Mouse (Mus musculus) olfactory bulb, adult 2 months (tissue): ENCODE results near the gene Tacr2. TPM values are rescaled to one million over a fixed set of nuclear protein-coding genes. Genes with fewer than 3 reads are reported as not detected.

Source experiments
- H3K27ac ChIP-seq: fragments of 200-500 bp; 2 replicates; pipeline ENCODE4 v1.5.1; 2012; ENCODE audit warnings: low read depth, low read length; ENCODE audit not compliant: insufficient read depth
- H3K4me1 ChIP-seq: fragments of 200-500 bp; 2 replicates; pipeline ENCODE4 v1.6.1; 2012; ENCODE audit warnings: low read length; ENCODE audit not compliant: control insufficient read depth, insufficient read depth
- H3K4me3 ChIP-seq: fragments of 200-500 bp; 2 replicates; pipeline ENCODE4 v1.5.1; 2012; ENCODE audit warnings: mild to moderate bottlenecking, low read depth, low read length, moderate library complexity; ENCODE audit not compliant: insufficient read depth
- CTCF ChIP-seq: fragments of 200-500 bp; IDR thresholded peaks from 2 replicates; pipeline ENCODE4 v1.5.1; 2012; ENCODE audit warnings: low read depth, mild to moderate bottlenecking, low read length, moderate library complexity; ENCODE audit not compliant: insufficient read depth
- POLR2A ChIP-seq: fragments of 200-500 bp; IDR thresholded peaks from 2 replicates; pipeline ENCODE4 v1.6.1; 2012; ENCODE audit warnings: mild to moderate bottlenecking, low read depth, low read length, moderate library complexity; ENCODE audit not compliant: insufficient read depth
- WGBS: fragments of 180-500 bp; shearing (Covaris S2); methylation state at CpG from one replicate; pipeline ENCODE4 v1.1.7; 2018; 5-methylcytosine and 5-hydroxymethylcytosine counted together
- polyA plus RNA-seq: library from polyadenylated mRNA; stranded (reverse); fragments of >200 nt; gene quantifications from 2 replicates; pipeline ENCODE4 v1.2.4, GENCODE M21; 2012; ENCODE audit warnings: low replicate concordance; ENCODE audit not compliant: missing spikeins, insufficient read depth, insufficient read length

Gene Tacr2
- polyA plus RNA-seq, 1 experiment: not detected

GRCm38 (mm10) chr10:62231811-62232210 is 20.4 kb upstream of the Tacr2 start:
- Histone ChIP-seq H3K4me1 (peaks cover 20% of the 10 kb centered on the region), H3K27ac (no peak overlapping the region), H3K4me3 (no peak overlapping the region)
- TF ChIP-seq POLR2A: no peak
- no peak for TF ChIP-seq CTCF
- WGBS: 91% methylated on average over 3 of the region's 3 CpGs

GRCm38 (mm10) chr10:62236165-62236564 is 16.1 kb upstream of the Tacr2 start:
- peaks cover 8% of the 10 kb centered on the region; the same call in 1 of the 2 replicates for H3K4me1 ChIP-seq
- no peak overlapping the region for H3K27ac ChIP-seq
- H3K4me3 ChIP-seq: no peak overlapping the region
- TF ChIP-seq POLR2A (no peak), CTCF (no peak)
- 90% methylated on average over 6 of the region's 6 CpGs for WGBS

- WGBS: 86% methylated on average over 10 of the region's 10 CpGs
- no peak overlapping the region for H3K4me3 ChIP-seq
- no peak overlapping the region for H3K27ac ChIP-seq
- TF ChIP-seq CTCF (no peak), POLR2A (no peak)
- peaks cover 1% of the 10 kb centered on the region; the same call in 1 of the 2 replicates for H3K4me1 ChIP-seq
Measured at GRCm38 (mm10) chr10:62237205-62237604, 15.0 kb upstream of the Tacr2 start.

GRCm38 (mm10) chr10:62238688-62239087 is 13.6 kb upstream of the Tacr2 start:
- TF ChIP-seq POLR2A: no peak
- no peak for TF ChIP-seq CTCF

GRCm38 (mm10) chr10:62239270-62239669 is 13.0 kb upstream of the Tacr2 start:
- TF ChIP-seq POLR2A (no peak), CTCF (no peak)
- WGBS: 60% methylated on average over 6 of the region's 6 CpGs
- Histone ChIP-seq H3K4me3 (no peak overlapping the region), H3K4me1 (no peaks in the 10 kb centered on the region), H3K27ac (no peak overlapping the region)

More at GRCm38 (mm10) chr10:62238688-62239087, 13.6 kb upstream of the Tacr2 start:
- no peak overlapping the region for H3K27ac ChIP-seq
- no peak overlapping the region for H3K4me3 ChIP-seq
- H3K4me1 ChIP-seq: no peaks in the 10 kb centered on the region
- 98% methylated on average over 3 of the region's 3 CpGs for WGBS

- Histone ChIP-seq H3K27ac (no peak overlapping the region), H3K4me3 (no peak overlapping the region), H3K4me1 (no peaks in the 10 kb centered on the region)
- TF ChIP-seq POLR2A: no peak
- TF ChIP-seq CTCF: no peak
- WGBS: 83% methylated on average over 10 of the region's 10 CpGs
Measured at GRCm38 (mm10) chr10:62242358-62242757, 9.9 kb upstream of the Tacr2 start.

- WGBS: 45% methylated on average over 13 of the region's 13 CpGs
- no peak for TF ChIP-seq POLR2A
- peak; percentile 29; the same call in 1 of the 2 replicates for TF ChIP-seq CTCF
- Histone ChIP-seq H3K4me3 (no peak overlapping the region), H3K4me1 (no peaks in the 10 kb centered on the region), H3K27ac (no peak overlapping the region)
Measured at GRCm38 (mm10) chr10:62242896-62243295, 9.3 kb upstream of the Tacr2 start.

GRCm38 (mm10) chr10:62244067-62244466 is 8.2 kb upstream of the Tacr2 start:
- Histone ChIP-seq H3K4me3 (no peak overlapping the region), H3K4me1 (no peaks in the 10 kb centered on the region), H3K27ac (no peak overlapping the region)
- WGBS: 91% methylated on average over 9 of the region's 9 CpGs
- TF ChIP-seq CTCF (no peak), POLR2A (no peak)

GRCm38 (mm10) chr10:62247156-62247555 is 5.1 kb upstream of the Tacr2 start:
- TF ChIP-seq CTCF: no peak
- no peak for TF ChIP-seq POLR2A
- no peak overlapping the region for H3K27ac ChIP-seq
- WGBS: 68% methylated on average over 3 of the region's 3 CpGs
- H3K4me1 ChIP-seq: peaks cover 8% of the 10 kb centered on the region
- no peak overlapping the region for H3K4me3 ChIP-seq

- TF ChIP-seq POLR2A: no peak
- no peak for TF ChIP-seq CTCF
- WGBS: 60% methylated on average over 8 of the region's 8 CpGs
- Histone ChIP-seq H3K4me3 (no peak overlapping the region), H3K27ac (no peak overlapping the region), H3K4me1 (peaks cover 14% of the 10 kb centered on the region)
Measured at GRCm38 (mm10) chr10:62247815-62248214, 4.4 kb upstream of the Tacr2 start.
